ENCODE assay signal across 19 mouse cellular contexts in genomic region chr8:64317815-64318214, GRCm38 (mm10).
A peak's percentile ranks its signal among the peaks of the same experiment; 100 is the strongest.
DNase-seq lines count a peak whose midpoint lies in the region; ATAC-seq lines count a peak whose summit lies in the region.
"Had no signal": no experiment of that assay in that cellular context is flagged by ENCODE, and none has a peak within 500 bp of the region (broad histone marks: within the 10 kb centered on the region; RNA-seq: fewer than 3 reads in every experiment).

No protein-coding gene starts in this region.

- H3K27me3 ChIP-seq in forebrain, embryonic 13.5 days = peaks cover 18% of the 10 kb centered on the region
- H3K27me3 ChIP-seq in forebrain, embryonic 16.5 days (replicated peaks; ENCODE audit: control insufficient read depth, insufficient read depth, low read length) = peaks cover 5% of the 10 kb centered on the region; the same call in 1 of the 2 replicates
- H3K27me3 ChIP-seq: hindbrain, embryonic 13.5 days; intestine, embryonic 15.5 days; kidney, embryonic 15.5 days had no signal

- intact Hi-C loops in left cerebral cortex, postnatal 4 days (cut with DNase I) = no loop called here
- intact Hi-C loops in left cerebral cortex, postnatal 25 days (cut with DNase I) = no loop called here

- peak; percentile 77; the same call in 1 of the 2 replicates for ATAC-seq in cerebellum, adult (ENCODE audit: insufficient number of reproducible peaks, low FRiP score, low TSS enrichment)
- 0 out of 2 replicates have a peak, but pooled peaks have one; percentile 41 for ATAC-seq in forebrain, embryonic 13.5 days
- ATAC-seq in forebrain, embryonic 16.5 days = no peak
- ATAC-seq: CD4-positive, CD25-positive, alpha-beta regulatory T cell, adult 4 months; forebrain, postnatal 0 days; intestine, embryonic 15.5 days had no signal

- H3K9me3 ChIP-seq in forebrain, embryonic 13.5 days (replicated peaks) = no peaks in the 10 kb centered on the region
- 0 out of 2 replicates have a peak, but pooled peaks cover 3% of the 10 kb centered on the region for H3K9me3 ChIP-seq in forebrain, embryonic 16.5 days (ENCODE audit: control insufficient read depth, low read length)
- H3K9me3 ChIP-seq: embryonic facial prominence, embryonic 10.5 days; G1E; hindbrain, embryonic 13.5 days; intestine, embryonic 15.5 days; kidney, embryonic 15.5 days had no signal

- no peak overlapping the region for H3K4me3 ChIP-seq in forebrain, embryonic 13.5 days
- H3K4me3 ChIP-seq in forebrain, embryonic 16.5 days (replicated peaks; ENCODE audit: low read length) = no peak overlapping the region
- H3K4me3 ChIP-seq: embryonic facial prominence, embryonic 10.5 days; gastrocnemius, adult 2 months; hindbrain, embryonic 13.5 days; intestine, embryonic 15.5 days; kidney, embryonic 15.5 days had no signal

- H3K27ac ChIP-seq in forebrain, embryonic 13.5 days = no peak overlapping the region
- no peak overlapping the region for H3K27ac ChIP-seq in forebrain, embryonic 16.5 days (ENCODE audit: low read length)
- H3K27ac ChIP-seq: embryonic facial prominence, embryonic 10.5 days; hindbrain, embryonic 13.5 days; intestine, embryonic 15.5 days; kidney, embryonic 15.5 days had no signal

- H3K9ac ChIP-seq in forebrain, embryonic 13.5 days = no peak overlapping the region
- no peak overlapping the region for H3K9ac ChIP-seq in forebrain, embryonic 16.5 days (replicated peaks; ENCODE audit: low read depth, low read length)
- H3K9ac ChIP-seq: forebrain, postnatal 0 days; hindbrain, embryonic 13.5 days; intestine, embryonic 15.5 days; kidney, embryonic 15.5 days had no signal

- H3K4me1 ChIP-seq in forebrain, embryonic 13.5 days = peaks cover 14% of the 10 kb centered on the region
- H3K4me1 ChIP-seq in forebrain, embryonic 16.5 days (replicated peaks; ENCODE audit: control insufficient read depth, insufficient read depth, low read length) = peaks cover 9% of the 10 kb centered on the region
- H3K4me1 ChIP-seq: embryonic facial prominence, embryonic 10.5 days; intestine, embryonic 15.5 days had no signal

- H3K4me2 ChIP-seq in forebrain, embryonic 13.5 days = no peak overlapping the region
- no peak overlapping the region for H3K4me2 ChIP-seq in forebrain, embryonic 16.5 days (ENCODE audit: low read length)
- H3K4me2 ChIP-seq: hindbrain, embryonic 13.5 days; intestine, embryonic 15.5 days; kidney, embryonic 15.5 days had no signal

- H3K36me3 ChIP-seq in forebrain, embryonic 13.5 days (ENCODE audit: poor library complexity, severe bottlenecking) = no peaks in the 10 kb centered on the region
- H3K36me3 ChIP-seq in forebrain, embryonic 16.5 days (ENCODE audit: control insufficient read depth, insufficient read depth) = no peaks in the 10 kb centered on the region
- H3K36me3 ChIP-seq: embryonic facial prominence, embryonic 10.5 days; G1E; hindbrain, embryonic 13.5 days; intestine, embryonic 15.5 days; kidney, embryonic 15.5 days had no signal

- DNase-seq in cerebellum, adult 11-12 months = no peak
- peak; percentile 14 for DNase-seq in left cerebral cortex, postnatal 4 days
- DNase-seq in left cerebral cortex, postnatal 25 days (ENCODE audit: low spot score in 2 of 2) = no peak
- peak; percentile 29 to 49 for DNase-seq in cerebellum, postnatal 36 days
- no peak for DNase-seq in spleen, postnatal 36 days (ENCODE audit: low spot score in 2 of 2)
- DNase-seq: adrenal gland, postnatal 10 days; B cell, adult 2 months; forebrain, postnatal 0 days; heart, postnatal 4 days had no signal

Comparison
In these comparisons a context has a peak if more than half of its experiments do, and no peak if none do; other contexts are left out.
1. DNase-seq: peak in left cerebral cortex, postnatal 4 days (single experiment) and cerebellum, postnatal 36 days (2 of 2); none in cerebellum, adult 11-12 months (single experiment), left cerebral cortex, postnatal 25 days (0 of 2) and spleen, postnatal 36 days (0 of 2).